Mouse (Mus musculus) right cerebral cortex, postnatal 25 days (tissue): ENCODE results near the gene Vmn1r149.
"Not testable (repeated sequence)": the region's sequence is repeated elsewhere in the genome, so short reads cannot be mapped to it uniquely, and the experiment has no call there.

Experiments
- DNase-seq: peaks from one replicate; pipeline ENCODE4 v3.0.0; 2022

The Vmn1r149 gene

GRCm38 (mm10) chr7:22438129-22438528 is at the start of gene Vmn1r149:
Gene Vmn1r149 (minus strand): TSS chr7:22438229.
- DNase-seq, result not testable (repeated sequence)

- DNase-seq, result not testable (repeated sequence)
Measured at GRCm38 (mm10) chr7:22463975-22464374, 25.9 kb upstream of the Vmn1r149 start, which contains the start of gene Gm10665. Gene Gm10665 (minus strand): TSS chr7:22464075.

GRCm38 (mm10) chr7:22413283-22413682 is 24.7 kb downstream of the Vmn1r149 start, which contains the start of gene Vmn1r148:
Gene Vmn1r148 (plus strand): TSS chr7:22413583.
- not testable (repeated sequence) for DNase-seq
